Mouse (Mus musculus): ENCODE data around the gene Tm7sf3. TPM values are rescaled to one million over a fixed set of nuclear protein-coding genes. Genes with fewer than 3 reads are reported as not detected.

Tm7sf3 gene
- polyA plus RNA-seq, 1 experiment from 2014 or later: 58.7 TPM

GRCm38 (mm10) chr6:146670956-146671855 is 28.6 kb upstream of the Tm7sf3 start:
- no peaks in the 10 kb centered on the region for H3K27me3 ChIP-seq (replicated peaks; ENCODE audit: control insufficient read depth, insufficient read depth, low read length)
- WGBS: 64% methylated on average over 15 of the region's 15 CpGs
- H3K4me1 ChIP-seq (replicated peaks; ENCODE audit: control insufficient read depth, insufficient read depth, low read length): no peaks in the 10 kb centered on the region
- H3K4me2 ChIP-seq (replicated peaks; ENCODE audit: low read depth): no peak overlapping the region
- no peaks in the 10 kb centered on the region for H3K9me3 ChIP-seq (ENCODE audit: control insufficient read depth)
- H3K9ac ChIP-seq (ENCODE audit: low read depth, low read length): no peak overlapping the region
- ATAC-seq: peak; percentile 43; the same call in 1 of the 2 replicates
- no peak overlapping the region for H3K27ac ChIP-seq (ENCODE audit: low read depth, low read length)
- no peak overlapping the region for H3K4me3 ChIP-seq (ENCODE audit: low read depth, low read length)
- TF ChIP-seq CTCF (IDR thresholded peaks at IDR 0.05; ENCODE audit: low read depth): no peak
- H3K36me3 ChIP-seq (ENCODE audit: control insufficient read depth, insufficient read depth): no peaks in the 10 kb centered on the region

- Histone ChIP-seq H3K9me3 (ENCODE audit: control insufficient read depth) (no peaks in the 10 kb centered on the region), H3K27ac (ENCODE audit: low read depth, low read length) (no peak overlapping the region), H3K36me3 (ENCODE audit: control insufficient read depth, insufficient read depth) (no peaks in the 10 kb centered on the region), H3K9ac (ENCODE audit: low read depth, low read length) (no peak overlapping the region), H3K4me3 (ENCODE audit: low read depth, low read length) (no peak overlapping the region), H3K4me1 (replicated peaks; ENCODE audit: control insufficient read depth, insufficient read depth, low read length) (0 out of 2 replicates have a peak, but pooled peaks cover 4% of the 10 kb centered on the region), H3K4me2 (replicated peaks; ENCODE audit: low read depth) (no peak overlapping the region), H3K27me3 (replicated peaks; ENCODE audit: control insufficient read depth, insufficient read depth, low read length) (no peaks in the 10 kb centered on the region)
- ATAC-seq: no peak
- TF ChIP-seq CTCF (IDR thresholded peaks at IDR 0.05; ENCODE audit: low read depth): no peak
Measured at GRCm38 (mm10) chr6:146668606-146669005, 26.0 kb upstream of the Tm7sf3 start.

- Histone ChIP-seq H3K27ac (ENCODE audit: low read depth, low read length) (no peak overlapping the region), H3K9me3 (ENCODE audit: control insufficient read depth) (no peaks in the 10 kb centered on the region), H3K4me3 (ENCODE audit: low read depth, low read length) (no peak overlapping the region), H3K4me2 (replicated peaks; ENCODE audit: low read depth) (no peak overlapping the region), H3K9ac (ENCODE audit: low read depth, low read length) (no peak overlapping the region), H3K27me3 (replicated peaks; ENCODE audit: control insufficient read depth, insufficient read depth, low read length) (no peaks in the 10 kb centered on the region), H3K4me1 (replicated peaks; ENCODE audit: control insufficient read depth, insufficient read depth, low read length) (0 out of 2 replicates have a peak, but pooled peaks cover 4% of the 10 kb centered on the region), H3K36me3 (ENCODE audit: control insufficient read depth, insufficient read depth) (no peaks in the 10 kb centered on the region)
- WGBS: 72% methylated on average over 6 of the region's 6 CpGs
- no peak for TF ChIP-seq CTCF (IDR thresholded peaks at IDR 0.05; ENCODE audit: low read depth)
- ATAC-seq: no peak
Measured at GRCm38 (mm10) chr6:146666811-146667210, 24.2 kb upstream of the Tm7sf3 start.

GRCm38 (mm10) chr6:146665408-146665807 is 22.8 kb upstream of the Tm7sf3 start:
- peak; percentile 47; the same call in 1 of the 2 replicates for ATAC-seq

GRCm38 (mm10) chr6:146664917-146665316 is 22.3 kb upstream of the Tm7sf3 start:
- no peaks in the 10 kb centered on the region for H3K27me3 ChIP-seq (replicated peaks; ENCODE audit: control insufficient read depth, insufficient read depth, low read length)
- no peak overlapping the region for H3K9ac ChIP-seq (ENCODE audit: low read depth, low read length)
- no peaks in the 10 kb centered on the region for H3K36me3 ChIP-seq (ENCODE audit: control insufficient read depth, insufficient read depth)
- TF ChIP-seq CTCF (IDR thresholded peaks at IDR 0.05; ENCODE audit: low read depth): no peak
- WGBS: 67% methylated on average over 5 of the region's 5 CpGs
- H3K9me3 ChIP-seq (ENCODE audit: control insufficient read depth): no peaks in the 10 kb centered on the region
- no peak overlapping the region for H3K4me3 ChIP-seq (ENCODE audit: low read depth, low read length)
- no peak overlapping the region for H3K4me2 ChIP-seq (replicated peaks; ENCODE audit: low read depth)
- no peak overlapping the region for H3K27ac ChIP-seq (ENCODE audit: low read depth, low read length)
- ATAC-seq: no peak
- H3K4me1 ChIP-seq (replicated peaks; ENCODE audit: control insufficient read depth, insufficient read depth, low read length): 0 out of 2 replicates have a peak, but pooled peaks cover 4% of the 10 kb centered on the region

More at GRCm38 (mm10) chr6:146665408-146665807, 22.8 kb upstream of the Tm7sf3 start:
- Histone ChIP-seq H3K4me1 (replicated peaks; ENCODE audit: control insufficient read depth, insufficient read depth, low read length) (0 out of 2 replicates have a peak, but pooled peaks cover 4% of the 10 kb centered on the region), H3K9me3 (ENCODE audit: control insufficient read depth) (no peaks in the 10 kb centered on the region), H3K4me3 (ENCODE audit: low read depth, low read length) (no peak overlapping the region), H3K9ac (ENCODE audit: low read depth, low read length) (no peak overlapping the region), H3K36me3 (ENCODE audit: control insufficient read depth, insufficient read depth) (no peaks in the 10 kb centered on the region), H3K27me3 (replicated peaks; ENCODE audit: control insufficient read depth, insufficient read depth, low read length) (no peaks in the 10 kb centered on the region), H3K4me2 (replicated peaks; ENCODE audit: low read depth) (no peak overlapping the region), H3K27ac (ENCODE audit: low read depth, low read length) (no peak overlapping the region)
- 57% methylated on average over 2 of the region's 2 CpGs for WGBS
- no peak for TF ChIP-seq CTCF (IDR thresholded peaks at IDR 0.05; ENCODE audit: low read depth)

- no peak overlapping the region for H3K27ac ChIP-seq (ENCODE audit: low read depth, low read length)
- H3K36me3 ChIP-seq (ENCODE audit: control insufficient read depth, insufficient read depth): no peaks in the 10 kb centered on the region
- no peak overlapping the region for H3K4me3 ChIP-seq (ENCODE audit: low read depth, low read length)
- 37% methylated on average over 5 of the region's 5 CpGs for WGBS
- 0 out of 2 replicates have a peak, but pooled peaks cover 4% of the 10 kb centered on the region for H3K4me1 ChIP-seq (replicated peaks; ENCODE audit: control insufficient read depth, insufficient read depth, low read length)
- TF ChIP-seq CTCF (IDR thresholded peaks at IDR 0.05; ENCODE audit: low read depth): no peak
- no peaks in the 10 kb centered on the region for H3K9me3 ChIP-seq (ENCODE audit: control insufficient read depth)
- no peak overlapping the region for H3K9ac ChIP-seq (ENCODE audit: low read depth, low read length)
- no peak; the same call in 1 of the 2 replicates for ATAC-seq
- H3K4me2 ChIP-seq (replicated peaks; ENCODE audit: low read depth): no peak overlapping the region
- H3K27me3 ChIP-seq (replicated peaks; ENCODE audit: control insufficient read depth, insufficient read depth, low read length): no peaks in the 10 kb centered on the region
Measured at GRCm38 (mm10) chr6:146664116-146664515, 21.5 kb upstream of the Tm7sf3 start.

Data from intestine, postnatal 0 days (tissue).